Mouse (Mus musculus) liver, embryonic 14.5 days (tissue): ENCODE data around the gene Camk2d. TPM values are rescaled to one million over a fixed set of nuclear protein-coding genes. Genes with fewer than 3 reads are reported as not detected.

Experiments
- ATAC-seq: fragments of 200-750 bp; cut with Nextera tagmentation; 2 replicates; pipeline ENCODE4 v1.8.0; 2017; ENCODE audit warnings: moderate number of reproducible peaks, mild to moderate bottlenecking, moderate library complexity; ENCODE audit not compliant: insufficient read depth
- DNase-seq, 3 experiments: peaks; one replicate each; pipeline ENCODE4 v3.0.0-alpha.2; 2012 to 2013; ENCODE audit warnings: low read depth in 3 of 3, low spot score in 3 of 3
- H3K27ac ChIP-seq: fragments of 300-500 bp; sonication (generic); 2 replicates; pipeline ENCODE4 v1.5.1; 2014; ENCODE audit warnings: moderate library complexity, mild to moderate bottlenecking, control low read depth, inconsistent platforms
- H3K27me3 ChIP-seq: fragments of 300-500 bp; sonication (generic); 2 replicates; pipeline ENCODE4 v1.6.1; 2014; ENCODE audit warnings: mild to moderate bottlenecking, low read length, moderate library complexity; ENCODE audit not compliant: control insufficient read depth, insufficient read depth
- H3K36me3 ChIP-seq: fragments of 300-500 bp; sonication (generic); replicated peaks from 2 replicates; pipeline ENCODE4 v1.6.1; 2014; ENCODE audit warnings: low read depth; ENCODE audit not compliant: control insufficient read depth, insufficient read depth
- H3K4me1 ChIP-seq, 2 experiments: fragments of 200-500 bp in 1 of 2; fragments of 300-500 bp in 1 of 2; sonication (generic) in 1 of 2; replicated peaks; 2 replicates each; pipeline ENCODE4 v1.6.1; 2012 to 2014; ENCODE audit warnings: antibody characterized with exemption in 1 of 2, inconsistent platforms in 1 of 2, low read length in 1 of 2; ENCODE audit not compliant: control insufficient read depth in 2 of 2, insufficient read depth in 2 of 2
- H3K4me2 ChIP-seq: fragments of 300-500 bp; sonication (generic); 2 replicates; pipeline ENCODE4 v1.6.1; 2014; ENCODE audit warnings: low read depth, mild to moderate bottlenecking, control low read depth, moderate library complexity
- H3K4me3 ChIP-seq, 2 experiments: fragments of 200-500 bp in 1 of 2; fragments of 300-500 bp in 1 of 2; sonication (generic) in 1 of 2; 2 replicates each; pipeline ENCODE4 v1.5.1; 2012 to 2014; ENCODE audit warnings: low read depth in 2 of 2, low read length in 2 of 2, mild to moderate bottlenecking in 2 of 2, control low read depth in 1 of 2, inconsistent platforms in 1 of 2, moderate library complexity in 1 of 2; ENCODE audit not compliant: insufficient read depth in 1 of 2
- H3K9ac ChIP-seq: fragments of 300-500 bp; sonication (generic); replicated peaks from 2 replicates; pipeline ENCODE4 v1.6.1; 2014; ENCODE audit warnings: mild to moderate bottlenecking, control low read depth, moderate library complexity
- H3K9me3 ChIP-seq: fragments of 300-500 bp; sonication (generic); 2 replicates; pipeline ENCODE4 v1.6.1; 2016; ENCODE audit warnings: low read length, mixed read lengths; ENCODE audit not compliant: control insufficient read depth
- CTCF ChIP-seq: IDR thresholded peaks from 2 replicates; pipeline ENCODE4 v1.5.1; 2016; ENCODE audit warnings: antibody characterized with exemption, low read depth, control low read depth
- EP300 ChIP-seq: IDR thresholded peaks from 2 replicates; pipeline ENCODE4 v1.6.1; 2016; ENCODE audit warnings: antibody characterized with exemption, low read depth
- WGBS: fragments of 180-500 bp; shearing (Covaris S2); extraction: QIAGEN DNeasy Blood & Tissue Kit; methylation state at CpG from one replicate; pipeline ENCODE4 v1.1.7; 2014; ENCODE audit not compliant: insufficient replicate concordance; 5-methylcytosine and 5-hydroxymethylcytosine counted together
- polyA plus RNA-seq, 2 experiments: library from polyadenylated mRNA; depleted of rRNA in 1 of 2; stranded (reverse) in 1 of 2; unstranded in 1 of 2; fragments of >200 nt; fragmentation: Nextera tagmentation in 1 of 2; extraction: Ambion mirVana in 1 of 2; gene quantifications; 2 replicates each; pipeline versions ENCODE4 v1.2.1 to v1.2.3; 2012 to 2014

Gene Camk2d
- polyA plus RNA-seq, 2 experiments = 2.2 to 3.7 TPM

DNA sequence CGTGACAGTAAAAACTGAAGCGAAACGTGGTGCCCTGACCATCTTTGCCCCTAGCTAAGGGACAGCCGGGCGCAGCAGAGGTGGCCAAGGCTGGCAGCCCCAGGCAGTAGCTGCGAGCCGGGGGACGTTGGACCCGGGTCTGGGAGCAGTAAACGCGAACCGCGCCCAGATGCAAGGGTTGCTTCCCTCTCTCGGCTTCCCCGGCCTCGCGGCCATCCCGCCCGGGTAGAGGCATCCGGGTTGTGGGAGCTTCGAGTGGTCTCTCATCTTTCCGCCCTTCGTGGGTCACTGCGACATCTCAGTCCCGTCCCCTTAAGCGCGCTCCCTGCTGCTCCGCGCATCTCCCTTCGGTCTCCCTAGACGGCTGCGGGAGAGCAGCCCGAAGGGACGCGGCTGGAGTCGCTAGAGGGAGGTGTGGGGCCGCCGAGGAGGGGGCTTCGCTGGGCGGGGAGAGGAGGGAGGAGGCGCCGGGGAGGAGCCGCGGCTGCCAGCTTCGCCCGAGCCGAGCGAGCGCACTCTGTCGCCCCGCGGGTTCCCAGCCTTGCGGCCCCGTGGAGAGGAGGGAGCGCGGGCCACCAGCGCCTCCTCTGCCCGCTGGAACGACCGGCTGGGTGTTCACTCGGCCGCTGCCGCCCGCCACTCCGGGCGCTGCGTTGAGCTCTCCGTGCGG lies 524 bp downstream of the Camk2d start:
- Histone ChIP-seq H3K36me3 (no peaks in the 10 kb centered on the region), H3K4me3 (peak overlapping the region; percentile 64), H3K9me3 (no peaks in the 10 kb centered on the region), H3K27ac (peak overlapping the region; percentile 20; the same call in 1 of the 2 replicates), H3K4me1 (0 out of 4 replicates have a peak, but pooled peaks cover 0 to 2% of the 10 kb centered on the region in 2 experiments), H3K27me3 (peaks cover 17% of the 10 kb centered on the region), H3K9ac (peak overlapping the region; percentile 23), H3K4me2 (peak overlapping the region; percentile 80)
- under 1% methylated on average over 49 of the region's 69 CpGs for WGBS
- TF ChIP-seq CTCF = peak; percentile 55
- no peak for TF ChIP-seq EP300
- ATAC-seq (peak; percentile 73), DNase-seq (peak; percentile 12 to 29 (median 20))

GRCm38 (mm10) chr3:126597161-126597595 lies 1.1 kb downstream of the Camk2d start:
- Histone ChIP-seq H3K9ac (peak overlapping the region; percentile 9; the same call in 1 of the 2 replicates), H3K27me3 (peaks cover 17% of the 10 kb centered on the region), H3K9me3 (no peaks in the 10 kb centered on the region), H3K27ac (no peak overlapping the region), H3K36me3 (no peaks in the 10 kb centered on the region), H3K4me3 (peak overlapping the region; percentile 64), H3K4me2 (peak overlapping the region; percentile 80), H3K4me1 (0 out of 4 replicates have a peak, but pooled peaks cover 0 to 2% of the 10 kb centered on the region in 2 experiments)
- no peak for TF ChIP-seq CTCF
- TF ChIP-seq EP300 = no peak
- 1% methylated on average over 39 of the region's 51 CpGs for WGBS
- peak in 1 of 3 experiments; percentile 10 for DNase-seq
- ATAC-seq = peak; percentile 63

- Histone ChIP-seq H3K4me1 (0 out of 4 replicates have a peak, but pooled peaks cover 0 to 2% of the 10 kb centered on the region in 2 experiments), H3K9me3 (no peaks in the 10 kb centered on the region), H3K27ac (no peak overlapping the region), H3K4me2 (peak overlapping the region; percentile 80), H3K27me3 (peaks cover 17% of the 10 kb centered on the region), H3K9ac (no peak overlapping the region), H3K36me3 (no peaks in the 10 kb centered on the region), H3K4me3 (peak overlapping the region; percentile 64)
- ATAC-seq (no peak), DNase-seq (no peak)
- WGBS = under 1% methylated on average over 29 of the region's 29 CpGs
- TF ChIP-seq EP300 (no peak), CTCF (no peak)
These were observed 1.7 kb downstream of the Camk2d start for GRCm38 (mm10) chr3:126597596-126598328.

DNA sequence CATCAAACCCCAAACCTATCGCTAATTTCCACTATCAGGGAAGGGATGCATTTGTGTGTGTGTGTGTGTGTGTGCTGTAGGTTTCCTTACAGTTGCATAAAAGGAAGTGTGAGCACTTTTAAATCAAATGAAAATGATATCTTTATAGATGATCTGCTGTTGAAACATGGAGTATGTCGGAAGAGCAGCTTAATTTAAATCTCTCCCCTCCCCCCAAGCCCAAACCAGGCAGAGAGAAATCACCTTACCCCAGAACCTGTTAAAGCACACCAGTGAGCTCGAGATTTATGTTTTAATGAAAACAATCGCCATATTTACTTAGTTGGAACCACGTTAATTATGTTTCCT lies 2.2 kb downstream of the Camk2d start:
- Histone ChIP-seq H3K36me3 (no peaks in the 10 kb centered on the region), H3K4me3 (peak overlapping the region; percentile 64; a peak in 2 of 4 replicates), H3K27me3 (peaks cover 17% of the 10 kb centered on the region), H3K9ac (no peak overlapping the region), H3K4me2 (peak overlapping the region; percentile 80), H3K27ac (no peak overlapping the region), H3K9me3 (no peaks in the 10 kb centered on the region), H3K4me1 (0 out of 4 replicates have a peak, but pooled peaks cover 0 to 2% of the 10 kb centered on the region in 2 experiments)
- ATAC-seq (no peak), DNase-seq (no peak)
- WGBS = 3% methylated on average over 5 of the region's 5 CpGs
- no peak for TF ChIP-seq EP300
- no peak for TF ChIP-seq CTCF

GRCm38 (mm10) chr3:126598881-126599280 lies 2.8 kb downstream of the Camk2d start:
- Histone ChIP-seq H3K9ac (no peak overlapping the region), H3K27me3 (peaks cover 17% of the 10 kb centered on the region), H3K27ac (no peak overlapping the region), H3K36me3 (no peaks in the 10 kb centered on the region), H3K4me3 (no peak overlapping the region), H3K4me2 (no peak overlapping the region), H3K4me1 (0 out of 4 replicates have a peak, but pooled peaks cover 0 to 2% of the 10 kb centered on the region in 2 experiments), H3K9me3 (no peaks in the 10 kb centered on the region)
- TF ChIP-seq EP300 = no peak
- no peak for TF ChIP-seq CTCF
- DNase-seq (no peak), ATAC-seq (no peak)
- 50% methylated on average over 3 of the region's 3 CpGs for WGBS
